Mouse (Mus musculus): ENCODE measurements around the gene Chtf18. TPM values are rescaled to one million over a fixed set of nuclear protein-coding genes. Genes with fewer than 3 reads are reported as not detected.
A peak's percentile ranks its signal among the peaks of the same experiment; 100 is the strongest.

Gene Chtf18
- polyA plus RNA-seq (2011; ENCODE audit: insufficient read depth, insufficient read length, low replicate concordance, missing spikeins): 58.2 and 136 TPM in 2 replicates

DNA sequence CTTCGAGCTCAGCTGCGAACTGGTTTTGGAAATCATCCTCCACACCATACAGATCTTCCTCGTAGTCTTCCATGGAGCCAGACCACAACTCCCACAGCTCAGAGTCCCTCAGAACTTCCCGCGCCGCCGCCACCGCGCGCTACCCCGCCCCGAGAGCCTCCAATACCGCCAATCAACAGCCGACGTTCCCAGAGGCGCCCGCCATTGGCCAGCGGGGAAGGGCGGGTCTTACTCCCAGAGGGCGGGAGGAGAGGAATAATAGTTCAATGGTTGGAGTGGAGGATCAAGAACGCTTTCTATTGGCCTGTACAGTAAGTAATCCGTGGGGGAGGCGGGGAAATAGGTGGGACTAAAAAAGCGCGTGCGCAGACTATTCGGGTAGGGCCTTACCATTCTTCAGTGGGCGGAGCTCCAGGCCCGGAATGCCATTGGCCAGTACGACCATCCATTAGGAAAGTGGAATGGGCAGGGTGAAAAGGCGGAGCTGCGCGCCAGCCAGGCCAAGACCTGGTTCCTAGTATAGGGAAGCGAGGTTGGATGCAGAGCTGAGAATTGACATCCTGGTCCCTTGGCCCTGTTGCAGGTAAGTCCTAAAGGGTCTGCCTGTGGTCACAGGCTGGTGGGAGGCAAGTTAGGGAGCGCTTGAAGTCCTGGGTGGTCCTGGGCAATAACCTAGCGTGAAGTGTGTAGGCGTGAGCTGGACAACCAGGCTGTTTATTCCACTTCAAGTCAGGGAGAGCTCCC is at the start of gene Chtf18, which contains the start of gene Rpusd1:
TSS of gene Chtf18 (minus strand) at position 155 of the 744 bp plus-strand sequence.
TSS of gene Rpusd1 (plus strand) at position 406 of the 744 bp plus-strand sequence.
- Histone ChIP-seq H3K27ac (ENCODE audit: control insufficient read depth, insufficient read depth, low read depth, low read length, poor library complexity) (peak within 1 kb of the TSS; percentile 13; the same call in 1 of the 2 replicates), H3K4me3 (replicated peaks; ENCODE audit: control insufficient read depth, low read depth, low read length) (peak within 1 kb of the TSS; percentile 88), H3K4me1 (ENCODE audit: control insufficient read depth, insufficient read depth, low read length) (peaks cover 3% of the 10 kb centered on the region)
- WGBS: under 1% methylated on average over 37 of the region's 37 CpGs
- no peak; the same call in 1 of the 2 replicates for TF ChIP-seq CTCF (IDR thresholded peaks at IDR 0.05; ENCODE audit: control insufficient read depth, insufficient read depth, low read length)
- peak; percentile 53; the same call in 1 of the 2 replicates for TF ChIP-seq POLR2A (IDR thresholded peaks at IDR 0.05; ENCODE audit: borderline replicate concordance, control insufficient read depth, low read depth, low read length)

DNA sequence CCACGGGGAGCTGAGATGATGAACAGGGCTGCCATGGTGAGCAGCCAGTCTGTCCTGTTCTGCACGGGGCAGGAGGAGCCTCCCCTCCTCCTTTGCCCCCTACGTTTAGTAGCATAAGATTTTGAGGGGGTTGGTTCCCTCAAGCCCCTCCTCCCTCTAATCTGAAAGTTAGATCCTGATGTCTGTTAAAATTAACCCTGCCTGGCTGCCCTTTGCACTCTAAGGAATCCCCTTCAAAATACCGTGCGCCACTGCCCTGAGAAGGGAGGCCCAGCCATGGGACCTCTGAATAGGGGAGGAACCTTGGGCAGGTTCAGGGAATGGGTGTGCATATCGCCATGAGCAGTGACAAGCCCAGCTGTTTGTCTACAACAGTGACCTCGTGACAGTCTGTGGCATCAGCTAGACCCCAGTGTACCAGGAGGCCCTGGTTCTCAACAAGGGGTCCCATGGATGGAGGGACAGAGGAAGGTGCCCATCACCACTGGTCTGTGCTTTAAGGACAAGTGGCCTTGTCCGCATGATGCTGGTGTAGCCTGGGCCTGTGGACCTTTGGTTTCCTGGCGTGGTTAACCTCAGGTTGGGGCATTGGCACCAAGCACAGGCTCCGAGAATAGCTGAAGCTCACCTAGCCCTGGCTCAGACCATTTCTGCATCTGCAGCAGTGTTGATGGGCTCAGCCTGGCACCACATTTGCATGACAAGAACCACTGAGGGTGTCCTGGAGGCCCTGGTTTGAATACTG is 48.3 kb upstream of the Chtf18 start:
- TF ChIP-seq POLR2A (IDR thresholded peaks at IDR 0.05; ENCODE audit: borderline replicate concordance, control insufficient read depth, low read depth, low read length) (no peak), CTCF (IDR thresholded peaks at IDR 0.05; ENCODE audit: control insufficient read depth, insufficient read depth, low read length) (no peak)
- WGBS: 69% methylated on average over 10 of the region's 10 CpGs
- H3K4me1 ChIP-seq (ENCODE audit: control insufficient read depth, insufficient read depth, low read length): peaks cover 4% of the 10 kb centered on the region
- no peak overlapping the region for H3K4me3 ChIP-seq (replicated peaks; ENCODE audit: control insufficient read depth, low read depth, low read length)
- no peak overlapping the region for H3K27ac ChIP-seq (ENCODE audit: control insufficient read depth, insufficient read depth, low read depth, low read length, poor library complexity)

- Histone ChIP-seq H3K4me1 (ENCODE audit: control insufficient read depth, insufficient read depth, low read length) (peaks cover 4% of the 10 kb centered on the region), H3K27ac (ENCODE audit: control insufficient read depth, insufficient read depth, low read depth, low read length, poor library complexity) (peak within 1 kb of the TSS; percentile 6; the same call in 1 of the 2 replicates), H3K4me3 (replicated peaks; ENCODE audit: control insufficient read depth, low read depth, low read length) (peak within 1 kb of the TSS; percentile 92)
- TF ChIP-seq POLR2A (IDR thresholded peaks at IDR 0.05; ENCODE audit: borderline replicate concordance, control insufficient read depth, low read depth, low read length) (peak; percentile 89), CTCF (IDR thresholded peaks at IDR 0.05; ENCODE audit: control insufficient read depth, insufficient read depth, low read length) (peak; percentile 97)
- WGBS: under 1% methylated on average over 37 of the region's 37 CpGs
Observed at GRCm38 (mm10) chr17:25773549-25774120, 46.4 kb upstream of the Chtf18 start, which contains the start of gene Narfl. Gene Narfl (plus strand): TSS chr17:25773776.

DNA sequence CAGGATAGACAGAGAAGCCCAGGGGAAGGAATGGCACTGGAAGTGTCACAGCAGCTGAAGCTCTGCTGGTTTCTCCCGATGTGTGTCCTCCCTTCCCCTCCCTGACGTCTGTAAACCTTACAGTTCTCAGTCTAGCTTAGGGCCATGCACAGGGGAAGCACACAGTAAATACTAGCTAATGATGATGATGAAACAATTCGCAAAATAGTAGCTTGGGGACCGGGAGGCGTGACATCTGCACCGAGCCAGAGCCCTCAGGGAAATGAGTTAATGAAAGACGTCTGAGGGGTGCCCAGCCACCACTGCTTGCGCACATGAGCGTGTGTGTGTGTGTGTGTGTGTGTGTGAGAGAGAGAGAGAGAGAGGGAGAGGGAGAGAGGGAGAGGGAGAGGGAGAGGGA is 42.1 kb upstream of the Chtf18 start:
- Histone ChIP-seq H3K27ac (ENCODE audit: control insufficient read depth, insufficient read depth, low read depth, low read length, poor library complexity) (no peak overlapping the region), H3K4me1 (ENCODE audit: control insufficient read depth, insufficient read depth, low read length) (peaks cover 3% of the 10 kb centered on the region), H3K4me3 (replicated peaks; ENCODE audit: control insufficient read depth, low read depth, low read length) (no peak overlapping the region)
- WGBS: 53% methylated on average over 9 of the region's 9 CpGs
- TF ChIP-seq POLR2A (IDR thresholded peaks at IDR 0.05; ENCODE audit: borderline replicate concordance, control insufficient read depth, low read depth, low read length): no peak
- no peak for TF ChIP-seq CTCF (IDR thresholded peaks at IDR 0.05; ENCODE audit: control insufficient read depth, insufficient read depth, low read length)

GRCm38 (mm10) chr17:25765886-25766285 is 38.7 kb upstream of the Chtf18 start:
- 67% methylated on average over 5 of the region's 5 CpGs for WGBS
- no peak for TF ChIP-seq CTCF (IDR thresholded peaks at IDR 0.05; ENCODE audit: control insufficient read depth, insufficient read depth, low read length)
- no peak overlapping the region for H3K27ac ChIP-seq (ENCODE audit: control insufficient read depth, insufficient read depth, low read depth, low read length, poor library complexity)
- H3K4me3 ChIP-seq (replicated peaks; ENCODE audit: control insufficient read depth, low read depth, low read length): no peak overlapping the region
- no peaks in the 10 kb centered on the region for H3K4me1 ChIP-seq (ENCODE audit: control insufficient read depth, insufficient read depth, low read length)

DNA sequence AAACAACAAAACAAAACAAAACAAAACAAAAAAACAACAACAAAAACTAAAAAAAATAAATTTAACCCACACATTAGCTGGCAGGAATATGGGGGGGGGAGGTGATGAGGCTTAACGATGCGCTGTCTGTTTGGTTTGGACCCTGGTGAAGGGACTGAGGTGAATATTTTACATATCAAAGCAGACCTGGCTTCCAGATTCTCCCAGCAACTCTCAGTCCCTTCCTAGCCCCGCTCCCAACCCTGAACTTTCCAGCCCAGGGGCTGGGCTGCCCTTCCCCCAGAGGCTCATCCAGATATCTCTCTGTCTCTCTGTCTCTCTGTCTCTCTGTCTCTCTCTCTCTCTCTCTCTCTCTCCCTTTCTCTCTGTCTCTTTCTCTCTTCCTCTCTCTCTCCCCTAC is 35.4 kb upstream of the Chtf18 start:
- H3K4me1 ChIP-seq (ENCODE audit: control insufficient read depth, insufficient read depth, low read length): no peaks in the 10 kb centered on the region
- 34% methylated on average over 3 of the region's 3 CpGs for WGBS
- TF ChIP-seq POLR2A (IDR thresholded peaks at IDR 0.05; ENCODE audit: borderline replicate concordance, control insufficient read depth, low read depth, low read length): no peak
- no peak for TF ChIP-seq CTCF (IDR thresholded peaks at IDR 0.05; ENCODE audit: control insufficient read depth, insufficient read depth, low read length)
- no peak overlapping the region for H3K4me3 ChIP-seq (replicated peaks; ENCODE audit: control insufficient read depth, low read depth, low read length)
- no peak overlapping the region for H3K27ac ChIP-seq (ENCODE audit: control insufficient read depth, insufficient read depth, low read depth, low read length, poor library complexity)

DNA sequence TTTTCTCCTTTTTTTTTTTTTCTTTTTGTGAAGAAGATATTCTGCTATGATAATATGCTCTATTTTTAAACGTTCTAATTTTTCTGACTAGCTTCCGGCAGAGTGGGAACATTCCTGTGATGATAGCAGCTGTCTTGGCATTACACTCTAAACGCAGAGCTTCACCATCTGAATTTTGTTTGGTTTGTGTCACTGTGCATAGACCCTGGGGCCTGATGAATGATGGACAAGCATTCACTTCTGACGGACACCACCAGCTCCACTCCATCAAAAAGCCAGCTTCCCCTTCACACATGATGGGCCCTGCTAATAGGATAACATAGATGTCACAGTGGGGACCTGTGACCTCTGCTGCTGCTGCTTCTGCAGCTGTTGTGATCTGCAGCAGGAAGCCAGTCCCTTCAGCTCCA is 34.3 kb upstream of the Chtf18 start:
- H3K4me1 ChIP-seq (ENCODE audit: control insufficient read depth, insufficient read depth, low read length): no peaks in the 10 kb centered on the region
- no peak overlapping the region for H3K27ac ChIP-seq (ENCODE audit: control insufficient read depth, insufficient read depth, low read depth, low read length, poor library complexity)
- H3K4me3 ChIP-seq (replicated peaks; ENCODE audit: control insufficient read depth, low read depth, low read length): no peak overlapping the region
- WGBS: 57% methylated on average over 4 of the region's 4 CpGs
- TF ChIP-seq POLR2A (IDR thresholded peaks at IDR 0.05; ENCODE audit: borderline replicate concordance, control insufficient read depth, low read depth, low read length): no peak
- TF ChIP-seq CTCF (IDR thresholded peaks at IDR 0.05; ENCODE audit: control insufficient read depth, insufficient read depth, low read length): no peak

DNA sequence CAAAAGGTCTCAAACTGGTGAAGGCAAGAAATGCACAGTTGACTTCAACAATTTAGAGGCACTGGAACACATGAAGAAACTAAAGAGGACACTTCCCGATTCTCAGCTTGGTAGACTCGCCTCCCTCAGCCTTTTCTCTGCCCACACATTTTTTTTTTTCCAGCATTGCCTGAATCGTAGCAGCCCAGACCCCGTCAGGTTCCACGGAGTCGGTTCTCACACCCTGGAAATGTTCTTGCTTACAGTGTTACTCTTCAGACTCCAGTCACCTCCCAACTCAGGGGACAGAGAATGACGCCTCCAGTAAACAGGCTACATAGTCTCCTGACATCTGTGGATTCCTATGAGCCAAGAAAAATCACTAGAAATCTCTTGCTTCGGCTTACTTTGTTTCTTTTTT is 32.9 kb upstream of the Chtf18 start:
- TF ChIP-seq CTCF (IDR thresholded peaks at IDR 0.05; ENCODE audit: control insufficient read depth, insufficient read depth, low read length) (no peak), POLR2A (IDR thresholded peaks at IDR 0.05; ENCODE audit: borderline replicate concordance, control insufficient read depth, low read depth, low read length) (no peak)
- Histone ChIP-seq H3K4me1 (ENCODE audit: control insufficient read depth, insufficient read depth, low read length) (no peaks in the 10 kb centered on the region), H3K4me3 (replicated peaks; ENCODE audit: control insufficient read depth, low read depth, low read length) (no peak overlapping the region), H3K27ac (ENCODE audit: control insufficient read depth, insufficient read depth, low read depth, low read length, poor library complexity) (no peak overlapping the region)
- 62% methylated on average over 8 of the region's 8 CpGs for WGBS

All from bone marrow, adult 2 months (tissue).